Mouse (Mus musculus) embryonic facial prominence, embryonic 10.5 days (tissue): ENCODE measurements around the gene Neurl4. TPM values are rescaled to one million over a fixed set of nuclear protein-coding genes. Genes with fewer than 3 reads are reported as not detected.
"Not testable (repeated sequence)": the region's sequence is repeated elsewhere in the genome, so short reads cannot be mapped to it uniquely, and the experiment has no call there.

Experiments used
- DNase-seq: peaks from one replicate; pipeline ENCODE4 v3.0.0-alpha.2; 2017; ENCODE audit warnings: low spot score
- H3K27ac ChIP-seq: fragments of 300-500 bp; sonication (generic); replicated peaks from 2 replicates; pipeline ENCODE4 v1.5.1; 2016; ENCODE audit warnings: mild to moderate bottlenecking
- H3K27me3 ChIP-seq: fragments of 300-500 bp; sonication (generic); replicated peaks from 2 replicates; pipeline ENCODE4 v1.6.1; 2016; ENCODE audit warnings: low read depth, mild to moderate bottlenecking; ENCODE audit not compliant: poor library complexity, severe bottlenecking
- H3K36me3 ChIP-seq: fragments of 300-500 bp; sonication (generic); replicated peaks from 2 replicates; pipeline ENCODE4 v1.6.1; 2016; ENCODE audit warnings: mild to moderate bottlenecking, moderate library complexity
- H3K4me1 ChIP-seq: fragments of 300-500 bp; sonication (generic); 2 replicates; pipeline ENCODE4 v1.6.1; 2016
- H3K4me3 ChIP-seq: fragments of 300-500 bp; sonication (generic); 2 replicates; pipeline ENCODE4 v1.5.1; 2016; ENCODE audit warnings: mild to moderate bottlenecking, moderate library complexity
- H3K9me3 ChIP-seq: fragments of 300-500 bp; sonication (generic); 2 replicates; pipeline ENCODE4 v1.6.1; 2016; ENCODE audit warnings: mild to moderate bottlenecking
- WGBS: fragments of 180-500 bp; shearing (Covaris S2); methylation state at CpG from one replicate; pipeline ENCODE4 v1.1.7; 2016; 5-methylcytosine and 5-hydroxymethylcytosine counted together
- polyA plus RNA-seq: library from polyadenylated mRNA; unstranded; fragments of >200 nt; fragmentation: Nextera tagmentation; extraction: Ambion mirVana; gene quantifications from 2 replicates; pipeline ENCODE4 v1.2.1, GENCODE M21; 2016

The Neurl4 gene
- polyA plus RNA-seq, 1 experiment from 2014 or later: 11.1 TPM

DNA sequence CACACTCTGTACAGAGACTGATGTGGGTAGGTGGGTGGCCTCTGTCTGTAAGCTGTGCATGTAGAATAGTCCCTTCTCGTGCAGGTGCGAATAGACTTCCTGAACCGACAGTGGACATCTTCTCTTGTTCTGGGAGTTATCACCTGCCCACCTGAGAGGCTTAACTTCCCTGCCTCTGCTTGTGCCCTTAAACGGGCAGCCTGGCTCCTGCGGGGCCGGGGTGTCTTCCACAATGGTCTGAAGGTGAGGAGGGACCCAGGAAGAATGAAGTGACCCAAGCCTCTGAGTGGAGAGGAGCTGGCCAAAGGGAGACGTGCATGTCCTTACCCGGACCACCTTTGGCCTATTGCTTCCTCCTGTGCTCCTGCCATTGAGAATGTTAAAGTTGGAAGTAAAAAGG, 9.3 kb downstream of the Neurl4 start:
- Histone ChIP-seq H3K36me3 (peaks cover 91% of the 10 kb centered on the region), H3K9me3 (no peaks in the 10 kb centered on the region), H3K4me3 (no peak overlapping the region), H3K27me3 (no peaks in the 10 kb centered on the region), H3K4me1 (peaks cover 20% of the 10 kb centered on the region), H3K27ac (no peak overlapping the region)
- WGBS: 92% methylated on average over 8 of the region's 8 CpGs
- DNase-seq: no peak

DNA sequence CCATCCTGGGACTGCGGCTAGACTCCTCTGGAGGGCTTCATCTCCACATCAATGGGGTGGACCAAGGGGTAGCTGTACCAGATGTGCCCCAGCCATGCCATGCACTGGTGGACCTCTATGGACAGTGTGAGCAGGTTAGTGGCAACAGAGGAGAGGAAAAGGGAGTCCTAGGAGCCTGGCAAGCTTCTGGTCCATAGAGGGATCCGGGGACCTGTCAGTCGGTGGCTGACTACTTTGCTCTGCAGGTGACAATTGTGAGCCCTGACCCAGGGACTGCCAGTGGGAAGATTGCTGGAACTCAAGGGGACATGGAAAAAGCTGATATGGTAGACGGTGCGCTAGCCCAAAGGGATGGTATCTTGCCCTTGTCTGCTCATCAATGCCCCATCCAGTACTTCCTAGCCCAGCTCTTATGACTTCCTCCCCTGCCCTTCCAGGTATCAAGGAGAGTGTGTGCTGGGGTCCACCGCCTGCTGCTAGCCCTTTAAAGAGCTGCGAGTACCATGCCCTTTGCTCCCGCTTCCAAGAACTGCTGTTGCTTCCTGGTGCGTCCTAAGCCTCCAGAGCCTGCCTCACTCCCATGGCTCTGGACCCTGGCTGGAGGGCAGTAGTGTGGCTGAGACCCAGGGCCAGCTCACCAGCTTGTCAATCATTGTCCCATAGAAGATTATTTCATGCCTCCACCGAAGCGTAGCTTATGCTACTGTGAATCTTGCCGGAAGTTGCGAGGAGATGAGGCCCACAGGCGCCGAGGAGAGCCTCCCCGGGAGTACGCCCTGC, 10.1 kb downstream of the Neurl4 start:
- no peak overlapping the region for H3K27ac ChIP-seq
- 93% methylated on average over 17 of the region's 17 CpGs for WGBS
- H3K4me3 ChIP-seq: no peak overlapping the region
- H3K4me1 ChIP-seq: peaks cover 28% of the 10 kb centered on the region
- no peaks in the 10 kb centered on the region for H3K9me3 ChIP-seq
- H3K36me3 ChIP-seq: peaks cover 91% of the 10 kb centered on the region
- DNase-seq: no peak
- H3K27me3 ChIP-seq: no peaks in the 10 kb centered on the region

GRCm38 (mm10) chr11:69911701-69912100, 10.8 kb downstream of the Neurl4 start:
- peak overlapping the region; percentile 14; the same call in 1 of the 2 replicates for H3K4me3 ChIP-seq
- DNase-seq: no peak
- peaks cover 34% of the 10 kb centered on the region for H3K4me1 ChIP-seq
- no peaks in the 10 kb centered on the region for H3K9me3 ChIP-seq
- no peak overlapping the region for H3K27ac ChIP-seq
- H3K27me3 ChIP-seq: no peaks in the 10 kb centered on the region
- 92% methylated on average over 6 of the region's 6 CpGs for WGBS
- peaks cover 91% of the 10 kb centered on the region for H3K36me3 ChIP-seq

DNA sequence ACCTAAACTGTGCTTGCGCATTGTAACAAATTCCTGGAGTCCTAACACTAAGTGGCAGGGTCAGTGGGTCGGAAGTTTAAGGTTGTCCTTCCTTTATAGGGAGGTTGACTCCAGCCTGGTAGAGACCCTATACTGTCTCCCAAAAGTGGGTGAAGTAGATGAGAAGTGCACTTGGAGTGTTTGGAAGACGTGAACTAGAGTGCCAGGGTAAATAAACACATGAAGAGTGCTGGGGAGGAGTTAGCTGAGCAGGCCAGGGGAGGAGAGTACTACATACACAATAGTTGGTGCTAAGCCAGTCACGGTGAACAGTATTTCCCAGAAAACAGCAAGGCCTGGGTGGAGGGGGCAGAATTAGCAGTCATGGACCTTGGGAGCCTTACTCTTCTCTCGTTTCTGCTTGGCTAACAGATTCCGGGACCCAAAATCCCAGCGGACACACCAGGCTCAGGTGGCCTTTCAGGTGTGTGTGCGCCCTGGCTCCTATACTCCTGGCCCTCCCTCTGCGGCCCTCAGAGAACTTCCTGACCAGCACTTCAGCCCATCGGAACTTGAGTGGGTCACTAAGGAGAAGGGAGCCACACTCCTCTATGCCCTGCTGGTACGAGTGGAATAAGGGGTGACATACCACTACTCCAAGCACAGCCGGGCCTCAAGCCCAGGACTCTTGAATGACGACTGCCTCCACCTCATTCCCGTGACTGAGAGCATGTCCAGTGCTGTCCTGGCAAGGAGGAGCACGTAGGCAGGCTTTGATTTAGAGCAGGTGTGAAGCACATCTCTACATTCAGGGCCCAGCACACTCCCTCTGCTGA, 12.1 kb downstream of the Neurl4 start:
- WGBS: 79% methylated on average over 15 of the region's 15 CpGs
- peak overlapping the region; percentile 92 for H3K27ac ChIP-seq
- no peaks in the 10 kb centered on the region for H3K27me3 ChIP-seq
- DNase-seq: no peak
- H3K9me3 ChIP-seq: no peaks in the 10 kb centered on the region
- peak overlapping the region; percentile 73 for H3K4me3 ChIP-seq
- H3K36me3 ChIP-seq: peaks cover 91% of the 10 kb centered on the region
- H3K4me1 ChIP-seq: peaks cover 42% of the 10 kb centered on the region

DNA sequence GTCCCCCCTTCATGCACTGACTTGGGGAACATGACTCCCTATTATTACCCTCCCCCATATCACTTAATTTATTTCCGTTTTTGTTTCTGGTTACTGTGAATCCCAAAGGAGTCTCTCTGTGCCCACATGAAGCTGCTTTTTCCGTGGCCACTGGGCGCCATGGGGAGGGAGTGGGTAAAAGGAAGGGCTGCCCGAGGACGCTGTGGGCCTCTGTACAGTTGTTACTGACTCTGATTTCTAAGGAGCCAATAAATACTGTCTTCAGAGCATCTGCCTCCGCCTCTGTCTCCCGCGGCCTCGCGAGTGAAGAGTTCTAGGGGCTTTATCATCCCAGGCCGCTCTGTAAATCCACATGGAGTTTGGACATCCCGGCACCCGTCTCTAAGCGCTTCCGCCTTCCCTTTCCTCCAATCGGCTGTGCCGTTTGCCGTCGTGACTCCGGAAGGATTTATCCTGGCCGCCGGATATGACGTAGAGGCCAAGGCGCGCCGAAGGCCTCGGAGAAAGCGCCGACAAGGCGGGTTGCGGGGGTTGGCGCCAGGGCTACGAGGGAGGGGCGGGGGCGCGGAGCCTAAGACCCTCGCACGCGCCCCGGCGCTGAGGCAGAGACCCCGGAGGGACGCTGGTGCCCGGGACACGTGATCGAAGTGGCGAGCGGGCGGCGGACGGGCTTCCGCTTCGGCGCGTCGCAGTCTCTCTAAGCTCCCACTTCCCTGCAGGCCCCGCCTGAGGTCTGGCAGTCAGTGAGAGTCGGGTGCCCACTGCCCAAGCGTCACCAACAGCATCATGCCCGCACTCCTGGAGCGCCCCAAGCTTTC, 12.9 kb downstream of the Neurl4 start, which contains the start of gene Gps2:
Gene Gps2 (plus strand): TSS at position 335 of the 818 bp plus-strand sequence.
- 1% methylated on average over 61 of the region's 61 CpGs for WGBS
- Histone ChIP-seq H3K36me3 (peaks cover 91% of the 10 kb centered on the region), H3K27ac (peak within 1 kb of the TSS; percentile 92), H3K9me3 (no peaks in the 10 kb centered on the region), H3K4me3 (peak within 1 kb of the TSS; percentile 73), H3K4me1 (peaks cover 44% of the 10 kb centered on the region), H3K27me3 (no peaks in the 10 kb centered on the region)
- DNase-seq: peak; percentile 95

GRCm38 (mm10) chr11:69914372-69914764, 13.5 kb downstream of the Neurl4 start:
- H3K4me3 ChIP-seq: peak overlapping the region; percentile 73
- no peak for DNase-seq
- WGBS: 2% methylated on average over 17 of the region's 17 CpGs
- H3K36me3 ChIP-seq: peaks cover 91% of the 10 kb centered on the region
- H3K27me3 ChIP-seq: no peaks in the 10 kb centered on the region
- H3K4me1 ChIP-seq: peaks cover 50% of the 10 kb centered on the region
- H3K9me3 ChIP-seq: no peaks in the 10 kb centered on the region
- H3K27ac ChIP-seq: peak overlapping the region; percentile 92

GRCm38 (mm10) chr11:69914917-69915430, 14.1 kb downstream of the Neurl4 start:
- Histone ChIP-seq H3K4me1 (peaks cover 56% of the 10 kb centered on the region), H3K4me3 (peak overlapping the region; percentile 73), H3K27ac (peak overlapping the region; percentile 92; the same call in 1 of the 2 replicates), H3K36me3 (peaks cover 88% of the 10 kb centered on the region), H3K27me3 (no peaks in the 10 kb centered on the region), H3K9me3 (no peaks in the 10 kb centered on the region)
- 38% methylated on average over 9 of the region's 9 CpGs for WGBS
- no peak for DNase-seq

GRCm38 (mm10) chr11:69915667-69916627, 15.1 kb downstream of the Neurl4 start:
- H3K4me3 ChIP-seq: peak overlapping the region; percentile 73
- WGBS: 71% methylated on average over 5 of the region's 5 CpGs
- no peaks in the 10 kb centered on the region for H3K9me3 ChIP-seq
- H3K27ac ChIP-seq: no peak overlapping the region; the same call in 1 of the 2 replicates
- no peak for DNase-seq
- no peaks in the 10 kb centered on the region for H3K27me3 ChIP-seq
- peaks cover 78% of the 10 kb centered on the region for H3K36me3 ChIP-seq
- peaks cover 62% of the 10 kb centered on the region for H3K4me1 ChIP-seq

- not testable (repeated sequence) for H3K27ac ChIP-seq, DNase-seq, H3K27me3 ChIP-seq, H3K9me3 ChIP-seq
- Histone ChIP-seq H3K4me3 (peak overlapping the region; percentile 73; the same call in 1 of the 2 replicates), H3K4me1 (peaks cover 64% of the 10 kb centered on the region), H3K36me3 (peaks cover 69% of the 10 kb centered on the region)
- 68% methylated on average over 7 of the region's 7 CpGs for WGBS
These were observed 15.9 kb downstream of the Neurl4 start for GRCm38 (mm10) chr11:69916652-69917378.

DNA sequence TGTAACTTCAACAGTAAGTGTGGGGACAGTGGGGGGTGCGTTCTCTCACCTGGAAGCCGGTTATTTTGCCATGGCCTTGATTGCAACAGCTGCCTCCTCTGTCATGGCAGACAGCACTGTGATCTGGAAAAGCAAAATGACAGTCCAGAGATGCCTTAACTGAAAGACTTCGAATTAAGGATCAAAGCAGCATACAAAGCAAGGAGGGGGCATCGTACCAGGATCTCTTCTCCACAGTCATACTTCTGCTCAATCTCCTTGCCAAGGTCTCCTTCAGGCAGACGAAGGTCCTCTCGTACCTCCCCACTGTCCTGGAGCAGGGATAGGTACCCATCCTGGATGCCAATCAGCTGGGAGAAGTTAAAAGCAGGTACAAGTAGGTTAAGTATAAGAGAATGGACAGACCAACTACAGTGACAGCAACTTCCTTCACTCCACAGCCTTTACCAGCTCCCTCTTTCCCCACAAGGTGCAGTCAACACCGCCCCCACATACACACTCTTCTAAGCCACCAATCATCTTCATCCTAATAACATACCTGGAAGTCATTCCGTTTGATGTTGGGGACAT, 16.6 kb downstream of the Neurl4 start:
- H3K4me3 ChIP-seq: peak overlapping the region; percentile 26; the same call in 1 of the 2 replicates
- WGBS: 83% methylated on average over 8 of the region's 8 CpGs
- peaks cover 63% of the 10 kb centered on the region for H3K36me3 ChIP-seq

More for the DNA sequence above, 16.6 kb downstream of the Neurl4 start:
- no peak for DNase-seq
- H3K9me3 ChIP-seq: no peaks in the 10 kb centered on the region
- peaks cover 68% of the 10 kb centered on the region for H3K4me1 ChIP-seq
- H3K27ac ChIP-seq: no peak overlapping the region
- no peaks in the 10 kb centered on the region for H3K27me3 ChIP-seq
